ENCODE assay signal across 23 mouse cellular contexts in the genomic region with DNA sequence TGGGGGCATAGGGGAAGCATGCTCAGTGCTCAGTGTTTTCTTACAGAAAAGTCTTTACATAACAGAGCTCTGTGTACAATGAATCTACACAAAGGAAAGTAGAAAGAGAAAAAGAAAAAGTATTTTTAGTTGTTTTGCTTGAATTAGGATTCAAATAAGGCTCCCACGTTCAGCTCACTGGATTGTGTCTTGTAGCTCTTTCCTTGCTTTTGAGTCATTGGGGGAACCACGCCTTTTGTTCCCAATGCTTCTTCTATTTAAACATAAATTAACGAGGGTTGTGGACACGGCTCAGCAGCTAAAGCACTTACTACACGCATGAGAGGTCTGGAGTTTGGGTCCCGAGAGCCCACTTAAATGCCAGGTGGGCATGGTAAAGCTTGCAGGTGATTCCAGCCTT. TPM values are rescaled to one million over a fixed set of nuclear protein-coding genes. Genes with fewer than 3 reads are reported as not detected.
DNase-seq lines count a peak whose midpoint lies in the region; ATAC-seq lines count a peak whose summit lies in the region.
"Had no signal": no experiment of that assay in that cellular context is flagged by ENCODE, and none has a peak within 500 bp of the region (broad histone marks: within the 10 kb centered on the region; RNA-seq: fewer than 3 reads in every experiment).

No protein-coding gene starts in this region.

- peak; percentile 12 for DNase-seq in A20 (ENCODE audit: low read depth, low spot score)
- DNase-seq in brain, adult 2 months (ENCODE audit: low read depth, low spot score), result peak; percentile 66
- no peak for DNase-seq in layer of hippocampus, postnatal 14 days (ENCODE audit: low spot score in 2 of 2)
- DNase-seq: adrenal gland, adult 2 months; adrenal gland, adult 8-10 months; adrenal gland, postnatal 10 days; adrenal gland, postnatal 14 days; adrenal gland, postnatal 25 days; adrenal gland, postnatal 36 days; B cell, adult 2 months; cerebellum, adult 11 months; cerebellum, adult 11-12 months; cerebellum, adult 18-20 months; cerebellum, adult 2 months; cerebellum, adult 8-10 months had no signal

- ATAC-seq in monocyte, adult 5-6 weeks (replicated peaks; ENCODE audit: insufficient number of reproducible peaks, low FRiP score, low TSS enrichment, poor library complexity, severe bottlenecking), result no peak
- ATAC-seq: activated CD4-positive, CD25-positive, alpha-beta regulatory T cell, adult 4 months; CD4-positive, CD25-positive, alpha-beta regulatory T cell, adult 4 months; Patski had no signal

RNA-seq across cellular contexts. Expression of a gene that starts 48.3 kb away (rescaled TPM):
- total RNA-seq in layer of hippocampus, postnatal 14 days (2021), result not detected
- total RNA-seq in monocyte, adult 5-6 weeks (2017), result not detected in 3 replicates
- total RNA-seq: adrenal gland, adult 18-20 months; adrenal gland, adult 2 months; adrenal gland, adult 8-10 months; adrenal gland, postnatal 10 days; adrenal gland, postnatal 14 days; adrenal gland, postnatal 25 days; adrenal gland, postnatal 36 days; adrenal gland, postnatal 4 days; CH12.LX; MEL had no signal

Comparison
In these comparisons a context has a peak if more than half of its experiments do, and no peak if none do; other contexts are left out.
1. DNase-seq: peak in A20 (single experiment) and brain, adult 2 months (single experiment); none in layer of hippocampus, postnatal 14 days (0 of 2).